Mouse (Mus musculus): ENCODE measurements at regions not wholly inside any gene's neighbourhood (a gene's known extent, or its start where the extent isn't known, plus 50 kb on each side); places are given as distances from the start of the nearest gene placed in this dataset.

DNA sequence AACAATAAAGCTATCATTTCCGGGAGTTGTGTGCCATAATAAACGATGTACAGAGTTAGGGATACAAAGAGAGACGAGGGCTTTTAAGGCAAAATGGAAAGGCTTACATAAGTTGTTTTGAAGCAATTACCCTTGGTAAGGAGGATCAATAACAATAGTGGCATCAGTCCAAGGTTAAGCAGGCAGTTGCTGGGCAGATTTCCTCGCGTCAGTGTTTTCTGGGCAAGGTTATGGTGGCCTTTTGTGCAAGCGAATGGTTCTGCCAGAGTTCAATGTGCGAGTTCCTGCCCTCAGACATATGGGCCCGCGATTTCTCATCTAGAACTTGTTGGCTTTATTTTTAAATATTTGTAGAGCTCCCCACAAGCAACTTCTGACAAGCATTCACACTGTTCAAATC, 597.7 kb downstream of the Gm19410 start:
- peak; percentile 30 for DNase-seq (ENCODE audit: low spot score)

DNA sequence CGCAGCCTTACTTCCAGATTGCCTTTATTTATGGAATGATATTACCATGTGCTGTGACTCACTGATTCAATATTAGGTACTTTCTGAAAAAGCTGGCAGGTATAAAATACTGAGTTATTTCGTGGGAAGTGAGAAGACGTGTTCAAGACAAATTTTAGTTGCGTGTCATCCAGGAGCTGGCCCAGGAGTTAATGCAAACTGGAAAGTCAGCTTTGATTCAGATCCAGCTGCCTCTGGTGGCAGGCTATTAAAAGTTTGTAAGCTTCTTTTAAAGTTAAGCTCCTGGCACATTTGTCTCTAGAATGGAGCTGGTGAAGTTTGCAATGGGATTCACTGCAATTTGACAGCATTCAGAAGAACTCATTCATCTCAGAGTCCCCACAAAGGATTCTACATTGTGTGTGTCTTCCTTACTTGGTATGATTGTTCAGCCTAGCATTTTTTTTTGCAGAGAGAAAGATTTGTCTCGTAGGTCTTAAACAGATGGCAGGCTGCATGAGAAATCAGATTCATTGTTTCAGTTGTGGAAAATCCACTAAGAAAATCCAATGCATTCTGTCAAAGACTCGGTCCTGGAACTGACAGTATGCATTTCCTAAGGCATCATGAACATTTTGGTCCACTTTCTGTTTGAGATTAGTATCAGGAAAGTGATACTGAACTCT, 599.1 kb downstream of the Gm19410 start:
- DNase-seq (ENCODE audit: low spot score) = no peak

DNA sequence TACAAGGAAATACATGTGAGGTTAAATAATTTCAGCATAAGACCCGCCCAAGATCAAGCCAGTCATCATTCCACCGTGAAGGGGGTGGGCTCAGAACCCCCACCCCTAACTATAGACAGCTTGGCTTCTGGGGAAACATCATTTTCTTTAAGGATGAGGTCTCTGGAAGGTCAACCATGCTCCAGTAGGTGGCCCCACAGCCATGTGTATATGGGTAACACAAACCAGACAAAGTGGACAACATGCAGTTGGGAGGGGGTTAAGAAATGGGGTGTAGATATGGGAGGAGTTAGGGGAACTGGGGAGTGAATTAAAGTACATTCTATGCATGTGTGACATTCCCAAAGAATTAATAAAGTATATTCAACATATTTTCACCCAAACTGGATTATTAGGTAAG, 600.4 kb downstream of the Gm19410 start:
- DNase-seq (ENCODE audit: low spot score) = no peak

DNA sequence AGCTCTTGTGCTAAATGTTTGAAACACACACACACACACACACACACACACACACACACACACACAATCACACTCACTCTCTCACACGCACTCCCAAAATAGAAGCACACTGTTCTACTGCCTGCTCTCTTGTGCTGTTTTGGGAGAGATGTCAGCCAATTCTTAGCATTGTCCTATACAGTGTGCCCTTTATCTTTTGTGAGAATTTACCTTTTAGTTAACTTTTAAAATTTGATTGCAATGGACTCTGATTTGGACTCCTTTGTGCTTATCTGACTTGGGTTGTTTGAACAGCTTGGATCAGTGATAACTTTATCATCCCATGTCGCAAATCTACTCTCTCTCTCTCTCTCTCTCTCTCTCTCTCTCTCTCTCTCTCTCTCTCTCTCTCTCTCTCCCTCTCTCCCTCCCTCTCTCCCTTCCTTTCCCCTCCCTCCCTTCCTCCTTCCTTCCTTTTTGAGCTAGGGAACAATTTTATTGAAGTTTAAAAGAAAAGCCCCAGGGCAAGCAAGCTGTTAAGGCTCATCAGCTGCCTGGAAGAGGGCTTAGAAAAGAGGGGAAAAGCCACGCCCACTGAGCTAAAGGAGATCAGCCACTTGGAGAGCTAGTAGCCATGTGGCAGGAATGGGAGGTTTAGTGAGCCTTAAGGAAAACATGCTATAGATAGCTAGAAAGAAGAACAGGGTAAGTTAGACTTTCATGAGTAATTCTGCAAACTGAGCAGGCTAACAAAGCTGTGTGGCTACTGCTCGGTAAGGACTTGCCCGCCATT, 611.2 kb downstream of the Gm19410 start:
- DNase-seq (ENCODE audit: low spot score) = no peak

DNA sequence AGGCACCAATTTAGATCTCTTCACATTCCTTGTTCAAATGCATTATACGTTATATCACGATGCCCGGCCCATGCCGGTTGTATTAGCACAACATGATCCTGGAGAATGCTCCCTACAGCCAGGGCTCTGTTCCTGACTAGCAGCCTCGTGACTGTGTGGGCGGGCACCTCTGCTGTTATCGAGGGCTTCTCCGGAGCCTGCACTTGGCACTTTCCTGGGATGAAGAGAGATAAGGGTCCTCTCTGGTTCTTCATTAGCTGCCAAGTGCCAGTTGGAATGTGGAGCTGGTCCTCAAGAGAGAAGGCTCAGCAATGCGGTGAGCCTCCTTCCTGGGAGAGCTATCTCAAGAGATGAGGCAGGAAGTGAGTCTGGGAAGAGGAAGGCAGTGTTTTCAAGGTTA, 598.9 kb upstream of the AI429214 start:
- DNase-seq (ENCODE audit: low spot score) = peak; percentile 19

DNA sequence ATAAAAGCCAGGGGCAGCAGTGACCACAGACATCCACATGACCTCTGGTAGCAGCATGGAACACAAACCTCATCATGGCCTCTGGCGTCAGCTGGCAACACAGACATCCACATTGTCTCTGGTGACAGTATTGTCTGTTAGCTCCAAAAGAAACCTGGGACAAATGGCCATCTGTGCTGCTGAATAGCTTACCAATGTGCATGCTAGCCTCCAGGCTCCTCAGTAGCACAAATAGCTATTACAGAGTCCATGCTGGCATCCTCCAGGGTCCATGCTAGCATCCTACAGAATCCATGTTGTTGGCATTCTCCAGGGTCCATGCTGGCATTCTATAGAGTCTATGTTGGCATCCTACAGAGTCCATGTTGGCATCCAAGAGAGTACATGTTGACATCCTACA, 596.9 kb upstream of the AI429214 start:
- no peak for DNase-seq (ENCODE audit: low spot score)

DNA sequence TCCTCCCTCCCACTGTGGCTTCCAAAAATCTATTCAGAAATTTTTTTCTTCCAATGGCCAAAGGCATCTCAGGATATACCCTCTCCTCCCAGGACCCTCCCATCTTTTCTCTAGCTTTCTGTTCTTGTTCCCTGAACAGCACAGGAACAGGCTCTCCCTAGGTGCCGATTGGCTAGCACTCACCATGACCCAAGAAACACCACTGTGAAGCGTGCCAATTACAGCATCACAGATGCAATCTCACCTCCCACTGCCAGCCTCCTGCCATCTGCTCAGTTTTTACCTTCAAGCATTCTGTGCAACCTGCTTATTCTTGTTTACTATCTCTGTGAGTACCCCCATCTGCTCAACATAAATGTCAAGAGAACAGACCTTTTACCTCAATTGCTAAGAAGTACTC, 586.7 kb upstream of the AI429214 start:
- DNase-seq (ENCODE audit: low spot score) = no peak
